Mouse (Mus musculus): Measurements from ENCODE around the gene Angptl8.
A peak's percentile ranks its signal among the peaks of the same experiment; 100 is the strongest.
"Not testable (repeated sequence)": the region's sequence is repeated elsewhere in the genome, so short reads cannot be mapped to it uniquely, and the experiment has no call there.

The Angptl8 gene

GRCm38 (mm10) chr9:21849691-21850677 lies 14.7 kb downstream of the Angptl8 start:
- DNase-seq (ENCODE audit: low spot score in 2 of 2), result no peak

DNA sequence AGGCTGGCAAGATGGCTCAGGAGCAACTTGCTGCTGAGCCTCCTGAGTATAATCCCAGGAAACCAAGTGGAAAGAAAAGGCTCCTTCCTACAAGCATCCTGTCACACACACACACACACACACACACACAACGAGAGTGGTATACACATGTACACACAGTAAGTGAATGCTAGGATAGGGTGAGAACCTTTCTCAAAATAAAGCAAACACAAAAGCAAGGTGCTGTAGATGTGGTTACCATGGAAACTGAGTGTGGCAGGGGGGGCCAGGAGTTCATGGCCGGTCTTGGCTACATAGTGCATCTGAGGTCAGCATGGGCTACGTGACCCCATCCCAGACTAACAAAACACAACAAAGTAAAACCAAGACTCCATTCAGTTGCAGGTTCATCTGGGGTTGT lies 15.8 kb downstream of the Angptl8 start:
- no peak for DNase-seq (ENCODE audit: low spot score in 2 of 2)

DNA sequence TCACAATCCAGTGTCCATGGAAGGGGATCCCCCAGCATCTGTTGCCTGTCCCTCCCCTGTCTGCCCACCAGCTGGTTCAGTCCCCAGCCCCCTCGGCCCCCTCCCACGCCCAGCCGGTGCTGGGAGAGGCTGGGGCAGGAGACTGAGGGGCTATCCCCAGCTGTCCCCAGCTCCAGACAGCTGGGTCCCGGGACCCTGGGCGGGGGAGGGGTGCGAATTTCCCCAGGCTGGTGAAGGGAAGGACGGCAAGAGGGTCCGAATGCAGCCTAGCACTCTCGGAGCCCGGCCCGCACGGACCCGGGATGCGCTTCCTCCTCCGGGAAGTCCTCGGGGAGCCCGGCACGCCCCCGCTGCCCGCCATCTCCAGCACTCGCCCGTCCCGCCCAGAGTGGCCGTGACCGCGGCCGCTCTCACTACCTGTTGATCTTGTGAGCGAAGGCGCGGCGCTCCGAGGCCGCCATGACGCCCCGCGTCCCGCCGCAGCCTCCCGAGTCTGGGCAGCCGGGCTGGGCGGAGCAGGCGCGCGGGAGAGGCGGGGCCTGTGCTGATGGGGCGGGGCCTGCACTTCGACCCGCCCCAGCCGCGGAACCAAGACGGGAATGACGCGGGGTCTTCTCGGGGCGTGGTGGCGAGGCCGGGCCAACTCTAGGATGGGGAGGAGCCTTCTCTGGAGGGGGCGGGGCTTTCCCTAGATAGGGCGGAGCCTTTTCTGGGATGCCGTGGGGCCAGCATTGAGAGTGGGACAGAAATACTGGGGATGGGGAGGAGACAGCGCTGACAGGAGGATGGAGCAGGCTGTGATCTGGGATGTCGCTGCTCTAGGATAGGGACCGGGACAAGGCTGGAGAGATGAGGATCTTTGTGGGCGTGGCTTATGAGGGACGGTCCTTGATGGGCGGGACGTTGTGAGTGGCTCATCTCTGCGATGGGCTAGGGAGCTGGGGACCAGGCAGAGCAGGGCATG lies 17.1 kb downstream of the Angptl8 start, which contains the start of gene Dock6:
Gene Dock6, minus strand, starts transcription at position 508 of the 964 bp plus-strand sequence.
- peak; percentile 74 to 77 for DNase-seq (ENCODE audit: low spot score in 2 of 2)

GRCm38 (mm10) chr9:21853961-21854360 lies 18.7 kb downstream of the Angptl8 start:
- DNase-seq (ENCODE audit: low spot score in 2 of 2), result no peak

GRCm38 (mm10) chr9:21854894-21855293 lies 19.6 kb downstream of the Angptl8 start:
- DNase-seq (ENCODE audit: low spot score in 2 of 2), result no peak

- no peak for DNase-seq (ENCODE audit: low spot score in 2 of 2)
These were observed 22.2 kb downstream of the Angptl8 start for GRCm38 (mm10) chr9:21857501-21857900.

GRCm38 (mm10) chr9:21858084-21858483 lies 22.8 kb downstream of the Angptl8 start:
- DNase-seq (ENCODE audit: low spot score in 2 of 2), result no peak

GRCm38 (mm10) chr9:21859606-21860005 lies 24.3 kb downstream of the Angptl8 start:
- DNase-seq (ENCODE audit: low spot score in 2 of 2), result no peak

- not testable (repeated sequence) for DNase-seq (ENCODE audit: low spot score in 2 of 2)
These were observed 25.0 kb downstream of the Angptl8 start for GRCm38 (mm10) chr9:21860349-21860748.

DNA sequence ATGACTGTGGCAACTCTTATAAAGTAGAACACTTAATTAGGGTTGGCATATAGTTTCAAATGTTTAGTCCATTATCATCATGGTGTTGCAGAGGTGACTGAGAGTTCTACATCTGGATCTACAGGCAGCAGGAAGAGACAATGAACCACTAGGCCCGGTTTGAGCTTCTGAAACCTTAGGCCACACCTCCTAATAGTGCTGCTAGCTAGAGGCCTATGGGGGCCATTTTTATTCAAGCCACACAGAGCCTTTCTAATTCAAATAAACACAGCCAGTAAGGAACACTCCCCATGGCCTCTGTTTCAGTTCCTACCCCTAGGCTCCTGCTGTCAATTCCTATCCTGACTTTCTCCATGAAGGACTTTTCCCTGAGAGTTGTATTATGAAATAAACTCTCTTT lies 26.9 kb downstream of the Angptl8 start:
- DNase-seq (ENCODE audit: low spot score in 2 of 2), result no peak

DNA sequence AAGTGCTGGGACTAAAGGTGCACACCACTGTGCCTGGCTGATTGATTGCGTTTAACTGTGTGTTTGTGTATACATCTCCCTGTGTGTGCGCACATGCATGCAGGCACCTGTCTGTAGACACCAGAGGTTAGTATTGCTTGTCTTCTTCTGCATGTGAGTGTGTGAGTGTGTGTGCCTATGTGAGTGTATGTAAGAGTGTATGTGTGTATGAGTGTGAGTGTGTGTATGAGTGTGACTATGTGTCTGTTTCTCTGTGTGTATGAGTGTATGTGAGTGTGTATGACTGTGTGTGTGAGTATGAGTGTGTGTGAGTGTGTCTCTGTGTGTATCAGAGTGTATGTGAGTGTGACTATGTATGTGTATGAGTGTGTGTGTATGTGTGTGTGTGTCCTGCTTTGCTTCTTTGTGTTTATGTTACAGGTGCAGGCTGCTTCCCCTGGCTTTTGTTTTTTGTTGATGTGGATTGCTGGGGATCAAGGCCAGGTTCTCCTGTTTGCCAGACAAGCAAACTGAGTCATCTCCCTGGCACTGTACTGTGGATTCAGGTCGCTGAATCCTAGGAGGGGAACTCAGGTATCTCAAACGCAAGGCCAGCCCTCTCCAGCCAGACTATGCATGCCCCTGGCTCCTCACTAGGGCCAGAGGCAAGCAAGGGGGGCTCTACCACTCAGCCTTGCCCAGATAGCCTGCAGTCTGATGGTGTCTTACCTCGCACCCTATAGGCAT lies 30.5 kb downstream of the Angptl8 start:
- no peak for DNase-seq (ENCODE audit: low spot score in 2 of 2)

DNA sequence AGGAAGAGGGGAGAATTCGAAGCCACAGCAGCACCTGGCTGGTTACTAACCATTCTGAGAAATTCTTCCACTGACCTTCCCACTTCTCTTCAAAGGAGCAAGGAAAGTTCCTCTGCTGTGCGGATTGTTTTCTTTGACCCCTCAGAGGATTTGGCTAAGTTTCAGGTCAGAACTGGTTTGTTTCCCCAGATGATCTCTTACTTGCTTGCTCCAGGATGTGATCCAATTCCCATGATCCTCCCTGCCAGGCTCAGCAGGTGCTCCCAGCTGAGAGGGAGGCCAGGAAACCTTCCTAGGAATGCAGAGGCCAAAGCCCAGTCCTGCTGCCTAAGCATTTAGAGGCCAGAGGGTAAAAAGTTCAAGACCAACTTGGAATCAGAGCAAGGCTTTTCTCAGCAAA lies 31.3 kb downstream of the Angptl8 start:
- DNase-seq (ENCODE audit: low spot score in 2 of 2), result no peak

DNA sequence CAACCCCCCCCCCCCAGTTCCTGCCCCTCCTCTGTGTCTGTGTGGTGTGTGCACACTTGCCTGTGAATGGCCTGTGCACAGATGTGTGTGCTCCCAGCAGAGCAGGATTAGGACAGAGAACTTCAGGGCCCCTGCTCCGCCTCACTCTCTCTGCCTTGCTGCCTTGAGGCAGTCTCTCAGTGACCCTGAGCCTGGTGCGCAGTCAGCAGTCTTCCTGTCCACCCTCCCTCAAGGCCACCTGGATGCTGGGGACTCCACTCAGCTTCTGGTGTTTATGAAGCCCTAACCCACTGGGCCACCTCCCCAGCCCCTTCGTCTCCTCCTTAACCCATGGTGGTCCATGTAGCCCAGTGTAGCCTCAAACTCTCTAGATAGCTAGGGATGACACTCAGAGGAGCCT lies 32.4 kb downstream of the Angptl8 start:
- no peak for DNase-seq (ENCODE audit: low spot score in 2 of 2)

- not testable (repeated sequence) for DNase-seq (ENCODE audit: low spot score in 2 of 2)
These were observed 34.0 kb downstream of the Angptl8 start for GRCm38 (mm10) chr9:21869290-21869689.

- DNase-seq (ENCODE audit: low spot score in 2 of 2), result peak in 1 of 2 experiments; percentile 21
These were observed 35.7 kb downstream of the Angptl8 start for GRCm38 (mm10) chr9:21870879-21871524.

DNA sequence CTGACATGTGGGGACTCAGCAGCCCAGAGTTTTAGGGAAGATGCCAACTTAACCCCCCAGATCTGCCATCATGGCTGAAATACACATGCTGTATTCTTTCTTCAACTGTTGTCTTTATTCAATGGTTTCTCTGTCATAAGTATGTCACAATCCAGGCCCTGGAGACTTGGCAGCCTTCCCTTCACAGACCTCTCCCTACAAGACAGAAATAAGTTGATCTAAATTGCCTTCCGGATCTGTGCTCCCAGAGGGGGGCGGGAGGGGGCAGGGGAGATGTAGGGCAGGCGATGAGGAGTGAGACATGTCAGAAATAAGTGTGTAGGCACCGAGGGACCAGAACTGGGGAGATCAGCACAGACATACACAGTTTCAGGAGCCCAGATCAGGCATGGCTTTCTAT lies 36.9 kb downstream of the Angptl8 start:
- DNase-seq (ENCODE audit: low spot score in 2 of 2), result no peak

DNA sequence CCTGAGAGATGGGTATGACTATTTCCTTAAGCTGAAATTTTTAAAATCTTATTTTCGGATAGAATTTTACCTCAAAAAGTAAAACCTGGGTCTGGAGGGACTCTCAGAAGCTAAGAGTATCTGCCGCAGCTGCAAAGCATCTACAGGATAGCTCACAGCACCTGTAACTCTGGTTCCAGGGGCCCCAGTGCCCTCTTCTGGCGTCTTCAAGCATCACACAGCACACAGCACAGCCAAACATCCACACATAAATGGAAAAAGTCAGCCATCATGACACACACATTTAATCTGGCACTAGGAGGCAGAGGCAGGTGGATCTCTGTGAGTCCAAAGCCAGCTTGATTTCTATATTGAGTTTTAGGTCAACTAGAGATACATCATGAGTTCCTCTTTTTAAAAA lies 41.3 kb downstream of the Angptl8 start:
- no peak for DNase-seq (ENCODE audit: low spot score in 2 of 2)

All from frontal cortex, postnatal 14 days (tissue).